Mouse (Mus musculus) spleen, adult 10 weeks (tissue): ENCODE data around the gene Gm44790. TPM values are rescaled to one million over a fixed set of nuclear protein-coding genes. Genes with fewer than 3 reads are reported as not detected.

Experiments used
- polyA plus RNA-seq: library from polyadenylated mRNA; stranded (reverse); fragments of 350-450 nt; fragmentation: Illumina TruSeq; extraction: RNeasy Lipid Tissue Mini Kit (QIAGEN cat#74804); gene quantifications from one replicate; pipeline ENCODE4 v1.2.3, GENCODE M21; 2015; ENCODE audit warnings: low replicate concordance; ENCODE audit not compliant: insufficient read depth

Gm44790 gene
- not detected for polyA plus RNA-seq

GRCm38 (mm10) chr6:86426358-86426757, at the start of gene Gm44790:
Gm44790 (plus strand) TSS chr6:86426658.

GRCm38 (mm10) chr6:86396581-86397256, 29.7 kb upstream of the Gm44790 start, which contains the start of gene Pcyox1:
Pcyox1 (minus strand) TSS chr6:86397154.

GRCm38 (mm10) chr6:86404100-86404861, 22.2 kb upstream of the Gm44790 start, which contains the start of gene Tia1:
Tia1 (plus strand) TSS chr6:86404219.

GRCm38 (mm10) chr6:86438272-86439118, 12.0 kb downstream of the Gm44790 start, which contains the start of gene C87436:
C87436 (plus strand) TSS chr6:86438374.

Other genes starting within 250 kb of the Gm44790 start
- gene Tgfa, start 231.4 kb upstream of the Gm44790 start, polyA plus RNA-seq, result 0.61 TPM
- 32.3 TPM for gene Fam136a, start 61.0 kb upstream of the Gm44790 start, polyA plus RNA-seq
- gene Snrpg, start 55.4 kb upstream of the Gm44790 start, polyA plus RNA-seq, result 223 TPM
- gene Pcyox1, start 29.5 kb upstream of the Gm44790 start, polyA plus RNA-seq, result 37.4 TPM
- 163 TPM for gene Tia1, start 22.4 kb upstream of the Gm44790 start, polyA plus RNA-seq
- gene C87436, start 11.7 kb downstream of the Gm44790 start, polyA plus RNA-seq, result 29.2 TPM
- 121 TPM for gene Pcbp1, start 99.7 kb downstream of the Gm44790 start, polyA plus RNA-seq
- 3.7 TPM for gene Asprv1, start 201.5 kb downstream of the Gm44790 start, polyA plus RNA-seq
- gene Mxd1, start 242.5 kb downstream of the Gm44790 start, polyA plus RNA-seq, result 26.4 TPM